18 mouse cellular contexts compared by ENCODE assay signal in genomic region chr13:25617578-25617977, GRCm38 (mm10).
"Had no signal": no experiment of that assay in that cellular context is flagged by ENCODE, and none has a peak within 500 bp of the region (broad histone marks: within the 10 kb centered on the region; RNA-seq: fewer than 3 reads in every experiment).

No protein-coding gene starts in this region.

- H3K36me3 ChIP-seq: limb, embryonic 12.5 days; limb, embryonic 15.5 days; midbrain, embryonic 12.5 days; midbrain, embryonic 15.5 days; neural tube, embryonic 12.5 days; neural tube, embryonic 15.5 days had no signal

- H3K27me3 ChIP-seq: limb, embryonic 12.5 days; limb, embryonic 15.5 days; midbrain, embryonic 12.5 days; midbrain, embryonic 15.5 days; neural tube, embryonic 12.5 days; neural tube, embryonic 15.5 days had no signal

- H3K4me3 ChIP-seq: layer of hippocampus, adult 2 months; limb, embryonic 12.5 days; limb, embryonic 15.5 days; midbrain, embryonic 12.5 days; midbrain, embryonic 15.5 days; neural tube, embryonic 12.5 days; neural tube, embryonic 15.5 days had no signal

- H3K4me2 ChIP-seq: limb, embryonic 12.5 days; limb, embryonic 15.5 days; liver, embryonic 11.5 days; lung, embryonic 14.5 days; midbrain, embryonic 12.5 days; midbrain, embryonic 15.5 days; neural tube, embryonic 12.5 days; neural tube, embryonic 15.5 days had no signal

- H3K9me3 ChIP-seq: limb, embryonic 12.5 days; limb, embryonic 15.5 days; midbrain, embryonic 12.5 days; neural tube, embryonic 12.5 days; neural tube, embryonic 15.5 days had no signal

- H3K9ac ChIP-seq: limb, embryonic 12.5 days; limb, embryonic 15.5 days; liver, embryonic 14.5 days; liver, postnatal 0 days; lung, embryonic 14.5 days; midbrain, embryonic 12.5 days; midbrain, embryonic 15.5 days; neural tube, embryonic 12.5 days; neural tube, embryonic 15.5 days had no signal

- DNase-seq: kidney, postnatal 25 days; layer of hippocampus, adult 9-11 months; liver, postnatal 0 days; lung, embryonic 14.5 days; thymus, postnatal 25 days had no signal

- ATAC-seq: liver, postnatal 0 days; lung, postnatal 0 days; midbrain, embryonic 15.5 days had no signal

- H3K27ac ChIP-seq: kidney, postnatal 0 days; layer of hippocampus, adult 2 months; limb, embryonic 12.5 days; limb, embryonic 15.5 days; liver, embryonic 14.5 days; macrophage; midbrain, embryonic 12.5 days; midbrain, embryonic 15.5 days; neural tube, embryonic 12.5 days; neural tube, embryonic 15.5 days; stomach, postnatal 0 days had no signal

- H3K4me1 ChIP-seq: limb, embryonic 15.5 days; midbrain, embryonic 15.5 days; neural tube, embryonic 12.5 days; neural tube, embryonic 15.5 days had no signal
